Mouse (Mus musculus): Measurements from ENCODE around the gene D430041D05Rik. TPM values are rescaled to one million over a fixed set of nuclear protein-coding genes. Genes with fewer than 3 reads are reported as not detected.
A peak's percentile ranks its signal among the peaks of the same experiment; 100 is the strongest.
"Not testable (repeated sequence)": the region's sequence is repeated elsewhere in the genome, so short reads cannot be mapped to it uniquely, and the experiment has no call there.

The D430041D05Rik gene
- polyA plus RNA-seq, 1 experiment from 2014 or later: not detected

DNA sequence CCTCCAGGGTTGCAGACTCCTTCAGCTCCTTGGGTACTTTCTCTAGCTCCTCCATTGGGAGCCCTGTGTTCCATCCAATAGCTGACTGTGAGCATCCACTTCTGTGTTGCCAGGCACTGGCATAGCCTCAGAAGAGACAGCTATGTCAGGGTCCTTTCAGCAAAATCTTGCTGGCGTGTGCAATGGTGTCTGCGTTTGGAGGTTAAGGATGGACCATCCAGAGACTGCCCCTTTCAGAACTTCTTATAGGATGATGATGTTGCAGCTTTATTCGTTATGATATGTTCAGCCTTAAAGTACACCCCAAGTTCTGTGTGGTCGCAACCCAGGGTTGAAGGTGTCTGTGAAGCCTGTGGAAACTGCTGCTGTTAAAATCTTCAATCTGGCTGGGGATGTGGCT is 313.4 kb downstream of the D430041D05Rik start:
- not testable (repeated sequence) for H3K27me3 ChIP-seq; H3K9me3 ChIP-seq (replicated peaks); ATAC-seq (ENCODE audit: insufficient read depth)
- peak overlapping the region; percentile 96 for H3K27ac ChIP-seq (replicated peaks)
- peaks cover 82% of the 10 kb centered on the region for H3K4me1 ChIP-seq (replicated peaks)
- H3K9ac ChIP-seq: peak overlapping the region; percentile 76
- WGBS (ENCODE audit: insufficient replicate concordance): 81% methylated on average over 4 of the region's 4 CpGs
- peak overlapping the region; percentile 70 for H3K4me2 ChIP-seq
- H3K36me3 ChIP-seq (replicated peaks): peaks cover 12% of the 10 kb centered on the region
- peak overlapping the region; percentile 70 for H3K4me3 ChIP-seq (replicated peaks)

DNA sequence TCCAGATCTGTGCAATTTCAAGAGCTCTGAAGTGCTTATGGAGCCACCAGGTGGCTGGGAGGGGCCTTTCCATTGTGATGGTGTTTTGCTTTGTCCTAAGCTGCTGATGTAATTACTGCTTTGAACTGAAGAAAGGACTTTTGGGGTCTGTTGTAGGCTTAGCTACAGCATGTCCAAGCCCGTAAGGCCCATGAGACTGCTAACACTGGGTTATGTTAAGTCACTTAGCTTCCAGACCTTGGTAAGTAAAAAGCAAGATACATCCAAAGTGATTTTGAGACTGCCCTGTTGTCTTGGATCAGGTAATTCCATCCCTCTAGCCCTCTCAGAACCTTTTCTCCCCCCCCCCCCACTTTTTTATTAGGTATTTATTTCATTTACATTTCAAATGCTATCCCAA is 314.0 kb downstream of the D430041D05Rik start:
- Histone ChIP-seq H3K9ac (peak overlapping the region; percentile 76), H3K4me1 (replicated peaks) (peaks cover 82% of the 10 kb centered on the region), H3K27ac (replicated peaks) (peak overlapping the region; percentile 96), H3K4me3 (replicated peaks) (peak overlapping the region; percentile 70), H3K4me2 (peak overlapping the region; percentile 70)
- WGBS (ENCODE audit: insufficient replicate concordance): 78% methylated on average over 1 of the region's 1 CpGs
- not testable (repeated sequence) for ATAC-seq (ENCODE audit: insufficient read depth); H3K9me3 ChIP-seq (replicated peaks); H3K36me3 ChIP-seq (replicated peaks); H3K27me3 ChIP-seq

DNA sequence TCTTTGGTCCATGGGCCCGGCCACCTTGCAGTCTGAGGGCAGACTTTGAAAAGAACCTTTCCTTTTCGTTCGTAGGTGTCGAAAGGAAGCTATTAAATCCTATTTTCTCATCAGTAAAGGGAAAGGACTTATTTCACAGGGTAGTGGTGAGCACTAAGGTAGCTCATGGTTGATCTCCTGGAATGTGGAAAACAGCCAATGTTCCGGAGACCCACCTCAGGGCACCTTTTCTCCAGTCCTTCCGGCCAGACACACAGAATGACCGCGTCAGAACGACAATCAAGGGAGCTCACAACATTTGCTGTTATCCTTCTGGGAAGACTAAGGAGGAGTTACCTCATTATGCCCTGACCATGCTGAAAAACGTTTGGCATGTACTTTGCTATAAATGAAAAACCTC is 314.6 kb downstream of the D430041D05Rik start:
- Histone ChIP-seq H3K4me3 (replicated peaks) (peak overlapping the region; percentile 70), H3K4me1 (replicated peaks) (peaks cover 82% of the 10 kb centered on the region), H3K27me3 (no peaks in the 10 kb centered on the region), H3K4me2 (peak overlapping the region; percentile 70), H3K9ac (peak overlapping the region; percentile 76), H3K36me3 (replicated peaks) (0 out of 2 replicates have a peak, but pooled peaks cover 2% of the 10 kb centered on the region), H3K27ac (replicated peaks) (peak overlapping the region; percentile 96), H3K9me3 (replicated peaks) (no peaks in the 10 kb centered on the region)
- 33% methylated on average over 10 of the region's 10 CpGs for WGBS (ENCODE audit: insufficient replicate concordance)
- ATAC-seq (ENCODE audit: insufficient read depth): no peak

DNA sequence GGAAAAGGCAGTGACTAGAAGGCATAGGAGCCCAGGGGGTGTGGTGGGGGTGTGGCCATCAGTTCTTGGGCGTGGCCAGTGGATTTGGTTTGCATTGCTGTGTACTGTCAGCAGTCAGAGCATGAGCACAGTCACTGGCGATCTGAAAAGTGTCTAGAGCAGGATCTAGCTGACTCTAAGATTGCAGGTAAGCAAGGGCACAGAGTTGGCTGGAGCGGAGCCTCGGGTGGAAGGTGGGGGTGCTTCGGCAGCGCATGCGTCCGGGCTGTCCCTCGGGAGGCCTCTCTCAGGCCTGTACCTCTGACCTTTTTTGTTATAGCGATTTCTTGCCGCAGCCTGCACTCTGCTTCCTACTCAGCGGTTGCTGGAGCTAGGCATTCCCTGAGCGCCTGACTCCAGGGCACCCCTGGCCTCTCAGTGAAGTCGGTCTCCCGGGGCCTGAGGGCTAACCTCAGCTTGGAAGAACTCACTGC is 315.0 kb downstream of the D430041D05Rik start, which contains the start of gene Cd59a:
Gene Cd59a (plus strand): TSS at position 61 of the 473 bp plus-strand sequence.
- H3K27me3 ChIP-seq: no peaks in the 10 kb centered on the region

DNA sequence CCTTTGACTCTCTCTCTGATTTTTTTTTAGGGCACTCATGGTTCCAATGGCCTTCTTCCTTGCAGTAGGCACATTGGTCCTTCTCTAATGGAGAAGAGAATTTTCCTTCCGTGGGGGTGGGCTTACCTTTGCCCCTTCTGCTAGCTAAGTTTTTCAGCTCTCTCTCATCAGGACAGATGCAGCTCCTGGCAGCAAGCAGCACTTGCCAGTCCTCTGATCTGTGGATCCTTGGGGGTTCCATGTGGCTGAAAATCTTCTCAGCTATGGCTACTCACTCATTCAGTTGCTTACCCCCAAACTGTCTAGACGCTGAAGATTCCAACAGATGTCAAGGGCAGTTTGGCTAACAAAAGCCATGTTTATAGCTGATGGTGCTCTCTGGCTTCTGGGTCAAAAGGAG is 317.5 kb downstream of the D430041D05Rik start:
- no peaks in the 10 kb centered on the region for H3K36me3 ChIP-seq (replicated peaks)
- H3K4me2 ChIP-seq: no peak overlapping the region
- H3K27me3 ChIP-seq: no peaks in the 10 kb centered on the region
- 72% methylated on average over 2 of the region's 2 CpGs for WGBS (ENCODE audit: insufficient replicate concordance)
- ATAC-seq (ENCODE audit: insufficient read depth): no peak
- H3K9me3 ChIP-seq (replicated peaks): no peaks in the 10 kb centered on the region
- H3K4me3 ChIP-seq (replicated peaks): no peak overlapping the region
- peaks cover 62% of the 10 kb centered on the region for H3K4me1 ChIP-seq (replicated peaks)
- H3K27ac ChIP-seq (replicated peaks): no peak overlapping the region
- H3K9ac ChIP-seq: no peak overlapping the region

More for the DNA sequence above, 315.0 kb downstream of the D430041D05Rik start, which contains the start of gene Cd59a:
- Histone ChIP-seq H3K9me3 (replicated peaks) (no peaks in the 10 kb centered on the region), H3K9ac (peak within 1 kb of the TSS; percentile 76), H3K4me3 (replicated peaks) (peak within 1 kb of the TSS; percentile 70), H3K4me1 (replicated peaks) (peaks cover 81% of the 10 kb centered on the region), H3K27ac (replicated peaks) (peak within 1 kb of the TSS; percentile 96), H3K4me2 (peak within 1 kb of the TSS; percentile 70), H3K36me3 (replicated peaks) (no peaks in the 10 kb centered on the region)
- WGBS (ENCODE audit: insufficient replicate concordance): 4% methylated on average over 15 of the region's 15 CpGs
- ATAC-seq (ENCODE audit: insufficient read depth): peak; percentile 76

MicroRNA genes within 50 kb of the gene (microRNA counts, 519-probe panel; counts per million panel counts)
- not detected for microRNA mmu-miR-1902

Small RNA genes within 50 kb of the gene (microRNA-seq; reads per million reads assigned to microRNA genes)
- not detected for gene Mir1902

Other genes with a start within 250 kb of the D430041D05Rik start
- 6.5 and 7.4 TPM in 2 replicates for gene Hipk3, start 83.4 kb upstream of the D430041D05Rik start, polyA plus RNA-seq (2015; fragmentation: Nextera tagmentation; extraction: Ambion mirVana)
- gene Cstf3, start 179.5 kb upstream of the D430041D05Rik start, polyA plus RNA-seq (2015; fragmentation: Nextera tagmentation; extraction: Ambion mirVana): 22.7 and 24.9 TPM in 2 replicates

All from liver, embryonic 15.5 days (tissue).